ENCODE assay signal across 9 mouse cellular contexts in genomic region chr11:43263548-43264218, GRCm38 (mm10).
DNase-seq lines count a peak whose midpoint lies in the region; ATAC-seq and TF ChIP-seq lines count a peak whose summit lies in the region.
"Had no signal": no experiment of that assay in that cellular context is flagged by ENCODE, and none has a peak within 500 bp of the region (broad histone marks: within the 10 kb centered on the region; RNA-seq: fewer than 3 reads in every experiment).

No protein-coding gene starts in this region.

- peak; percentile 82; the same call in 1 of the 2 replicates for ATAC-seq in forebrain, postnatal 0 days
- ATAC-seq in neural tube, embryonic 14.5 days (ENCODE audit: low read depth), result peak; percentile 78; the same call in 1 of the 2 replicates

- TF ChIP-seq CTCF in forebrain, postnatal 0 days (IDR thresholded peaks at IDR 0.05; ENCODE audit: low read depth), result peak; percentile 93

- H3K9me3 ChIP-seq in forebrain, postnatal 0 days (ENCODE audit: low read length), result no peaks in the 10 kb centered on the region
- H3K9me3 ChIP-seq in limb, embryonic 10.5 days (replicated peaks), result no peaks in the 10 kb centered on the region
- H3K9me3 ChIP-seq in neural tube, embryonic 14.5 days (ENCODE audit: control insufficient read depth, low read length), result no peaks in the 10 kb centered on the region
- H3K9me3 ChIP-seq: embryonic facial prominence, embryonic 13.5 days had no signal

- H3K27me3 ChIP-seq in forebrain, postnatal 0 days (ENCODE audit: insufficient read depth, low read length), result no peaks in the 10 kb centered on the region
- no peaks in the 10 kb centered on the region for H3K27me3 ChIP-seq in limb, embryonic 10.5 days (ENCODE audit: low read depth, poor library complexity, severe bottlenecking)
- no peaks in the 10 kb centered on the region for H3K27me3 ChIP-seq in neural tube, embryonic 14.5 days (ENCODE audit: control insufficient read depth, insufficient read depth, low read length)
- H3K27me3 ChIP-seq: embryonic facial prominence, embryonic 13.5 days had no signal

- 44% methylated on average over 3 of the region's 3 CpGs for WGBS in forebrain, postnatal 0 days
- WGBS in limb, embryonic 10.5 days, result 44% methylated on average over 3 of the region's 3 CpGs
- 50% methylated on average over 3 of the region's 3 CpGs for WGBS in neural tube, embryonic 14.5 days

- H3K36me3 ChIP-seq in forebrain, postnatal 0 days (ENCODE audit: insufficient read depth), result no peaks in the 10 kb centered on the region
- no peaks in the 10 kb centered on the region for H3K36me3 ChIP-seq in limb, embryonic 10.5 days
- H3K36me3 ChIP-seq in neural tube, embryonic 14.5 days (ENCODE audit: control insufficient read depth, insufficient read depth, low read length), result no peaks in the 10 kb centered on the region
- H3K36me3 ChIP-seq: embryonic facial prominence, embryonic 13.5 days had no signal

- H3K4me1 ChIP-seq in forebrain, postnatal 0 days (ENCODE audit: insufficient read depth), result no peaks in the 10 kb centered on the region
- no peaks in the 10 kb centered on the region for H3K4me1 ChIP-seq in limb, embryonic 10.5 days
- no peaks in the 10 kb centered on the region for H3K4me1 ChIP-seq in neural tube, embryonic 14.5 days (ENCODE audit: control insufficient read depth, insufficient read depth, low read length)
- H3K4me1 ChIP-seq: embryonic facial prominence, embryonic 13.5 days had no signal

- peak; percentile 12 to 59 for DNase-seq in spleen, postnatal 4 days (ENCODE audit: low spot score in 2 of 2)
- DNase-seq in spleen, postnatal 14 days (ENCODE audit: low spot score in 2 of 2), result no peak
- peak; percentile 67 for DNase-seq in cerebellum, adult 11-12 months
- DNase-seq in forebrain, postnatal 0 days, result peak; percentile 80
- DNase-seq in kidney, adult 18-20 months, result peak; percentile 42
- peak; percentile 56 for DNase-seq in limb, embryonic 10.5 days (ENCODE audit: low spot score)
- DNase-seq in c-Kit-positive CD71-positive TER-119-positive erythroid progenitor cells, embryonic 14.5 days (ENCODE audit: low spot score), result no peak

- H3K4me3 ChIP-seq in forebrain, postnatal 0 days (ENCODE audit: low read depth, low read length), result no peak overlapping the region
- no peak overlapping the region for H3K4me3 ChIP-seq in limb, embryonic 10.5 days
- no peak overlapping the region for H3K4me3 ChIP-seq in neural tube, embryonic 14.5 days (ENCODE audit: low read depth, low read length)
- H3K4me3 ChIP-seq: embryonic facial prominence, embryonic 13.5 days had no signal

- H3K4me2 ChIP-seq in forebrain, postnatal 0 days (ENCODE audit: low read depth), result no peak overlapping the region
- H3K4me2 ChIP-seq in neural tube, embryonic 14.5 days (ENCODE audit: low read depth, low read length), result no peak overlapping the region
- H3K4me2 ChIP-seq: embryonic facial prominence, embryonic 13.5 days had no signal

- no peak overlapping the region for H3K9ac ChIP-seq in forebrain, postnatal 0 days
- H3K9ac ChIP-seq in neural tube, embryonic 14.5 days (replicated peaks; ENCODE audit: low read depth, low read length), result no peak overlapping the region
- H3K9ac ChIP-seq: embryonic facial prominence, embryonic 13.5 days had no signal

- no peak overlapping the region for H3K27ac ChIP-seq in forebrain, postnatal 0 days (ENCODE audit: low read depth, low read length)
- no peak overlapping the region for H3K27ac ChIP-seq in limb, embryonic 10.5 days
- H3K27ac ChIP-seq in neural tube, embryonic 14.5 days (ENCODE audit: low read depth, low read length), result no peak overlapping the region
- H3K27ac ChIP-seq: embryonic facial prominence, embryonic 13.5 days had no signal

Comparison
In these comparisons a context has a peak if more than half of its experiments do, and no peak if none do; other contexts are left out.
1. DNase-seq: peak in spleen, postnatal 4 days (2 of 2), cerebellum, adult 11-12 months (single experiment), forebrain, postnatal 0 days (single experiment), kidney, adult 18-20 months (single experiment) and limb, embryonic 10.5 days (single experiment); none in spleen, postnatal 14 days (0 of 2) and c-Kit-positive CD71-positive TER-119-positive erythroid progenitor cells, embryonic 14.5 days (single experiment).